Mouse (Mus musculus): ENCODE data around the gene Bpifa3. TPM values are rescaled to one million over a fixed set of nuclear protein-coding genes. Genes with fewer than 3 reads are reported as not detected.
"Not testable (repeated sequence)": the region's sequence is repeated elsewhere in the genome, so short reads cannot be mapped to it uniquely, and the experiment has no call there.

Gene Bpifa3
- polyA plus RNA-seq, 1 experiment from 2014 or later = not detected

GRCm38 (mm10) chr2:154183061-154183460, 52.9 kb downstream of the Bpifa3 start:
- not testable (repeated sequence) for H3K27ac ChIP-seq (replicated peaks); H3K36me3 ChIP-seq; H3K4me2 ChIP-seq; H3K9me3 ChIP-seq (replicated peaks); H3K4me1 ChIP-seq; ATAC-seq (ENCODE audit: low FRiP score); H3K27me3 ChIP-seq (replicated peaks); H3K4me3 ChIP-seq (replicated peaks); H3K9ac ChIP-seq (replicated peaks)
- 76% methylated on average over 4 of the region's 4 CpGs for WGBS

GRCm38 (mm10) chr2:154185319-154185718, 55.2 kb downstream of the Bpifa3 start:
- WGBS = 93% methylated on average over 6 of the region's 6 CpGs
- no peak overlapping the region for H3K27ac ChIP-seq (replicated peaks)
- no peak overlapping the region for H3K4me3 ChIP-seq (replicated peaks)
- no peaks in the 10 kb centered on the region for H3K36me3 ChIP-seq
- H3K27me3 ChIP-seq (replicated peaks) = no peaks in the 10 kb centered on the region
- no peak overlapping the region for H3K4me2 ChIP-seq
- no peaks in the 10 kb centered on the region for H3K9me3 ChIP-seq (replicated peaks)
- no peak for ATAC-seq (ENCODE audit: low FRiP score)
- no peaks in the 10 kb centered on the region for H3K4me1 ChIP-seq
- no peak overlapping the region for H3K9ac ChIP-seq (replicated peaks)

GRCm38 (mm10) chr2:154185748-154186147, 55.6 kb downstream of the Bpifa3 start:
- WGBS = 85% methylated on average over 3 of the region's 3 CpGs
- ATAC-seq (ENCODE audit: low FRiP score) = no peak

GRCm38 (mm10) chr2:154187468-154187867, 57.3 kb downstream of the Bpifa3 start:
- H3K4me3 ChIP-seq (replicated peaks) = no peak overlapping the region
- H3K27ac ChIP-seq (replicated peaks) = no peak overlapping the region
- no peak for ATAC-seq (ENCODE audit: low FRiP score)
- WGBS = 38% methylated on average over 5 of the region's 5 CpGs
- no peaks in the 10 kb centered on the region for H3K36me3 ChIP-seq
- H3K27me3 ChIP-seq (replicated peaks) = no peaks in the 10 kb centered on the region
- no peak overlapping the region for H3K9ac ChIP-seq (replicated peaks)
- H3K4me2 ChIP-seq = no peak overlapping the region
- no peaks in the 10 kb centered on the region for H3K4me1 ChIP-seq
- no peaks in the 10 kb centered on the region for H3K9me3 ChIP-seq (replicated peaks)

More at GRCm38 (mm10) chr2:154185748-154186147, 55.6 kb downstream of the Bpifa3 start:
- H3K27me3 ChIP-seq (replicated peaks) = no peaks in the 10 kb centered on the region
- no peaks in the 10 kb centered on the region for H3K36me3 ChIP-seq
- H3K4me2 ChIP-seq = no peak overlapping the region
- H3K9me3 ChIP-seq (replicated peaks) = no peaks in the 10 kb centered on the region
- H3K4me1 ChIP-seq = no peaks in the 10 kb centered on the region
- no peak overlapping the region for H3K27ac ChIP-seq (replicated peaks)
- H3K9ac ChIP-seq (replicated peaks) = no peak overlapping the region
- no peak overlapping the region for H3K4me3 ChIP-seq (replicated peaks)

Other genes with a start within 250 kb of the Bpifa3 start
- gene Bpifb6, start 229.9 kb upstream of the Bpifa3 start, polyA plus RNA-seq (2015; fragmentation: Nextera tagmentation; extraction: Ambion mirVana) = 0.12 TPM in 1 of 2 replicates, not detected in the other
- not detected in 2 replicates for gene Bpifb3, start 212.1 kb upstream of the Bpifa3 start, polyA plus RNA-seq (2015; fragmentation: Nextera tagmentation; extraction: Ambion mirVana)
- gene Bpifb4, start 192.1 kb upstream of the Bpifa3 start, polyA plus RNA-seq (2015; fragmentation: Nextera tagmentation; extraction: Ambion mirVana) = not detected in 2 replicates
- gene Bpifa6, start 155.4 kb upstream of the Bpifa3 start, polyA plus RNA-seq (2015; fragmentation: Nextera tagmentation; extraction: Ambion mirVana) = not detected in 2 replicates
- not detected in 2 replicates for gene Bpifa2, start 122.1 kb upstream of the Bpifa3 start, polyA plus RNA-seq (2015; fragmentation: Nextera tagmentation; extraction: Ambion mirVana)
- 51.3 TPM in 1 of 2 replicates, not detected in the other for gene Bpifa1, start 12.5 kb downstream of the Bpifa3 start, polyA plus RNA-seq (2015; fragmentation: Nextera tagmentation; extraction: Ambion mirVana)
- gene Bpifa5, start 32.3 kb downstream of the Bpifa3 start, polyA plus RNA-seq (2015; fragmentation: Nextera tagmentation; extraction: Ambion mirVana) = not detected in 2 replicates
- gene Bpifb1, start 60.5 kb downstream of the Bpifa3 start, polyA plus RNA-seq (2015; fragmentation: Nextera tagmentation; extraction: Ambion mirVana) = 0.24 TPM in 1 of 2 replicates, not detected in the other
- gene Bpifb5, start 93.4 kb downstream of the Bpifa3 start, polyA plus RNA-seq (2015; fragmentation: Nextera tagmentation; extraction: Ambion mirVana) = 0.27 and 0.32 TPM in 2 replicates
- not detected in 2 replicates for gene Bpifb9a, start 127.5 kb downstream of the Bpifa3 start, polyA plus RNA-seq (2015; fragmentation: Nextera tagmentation; extraction: Ambion mirVana)
- gene Bpifb9b, start 176.9 kb downstream of the Bpifa3 start, polyA plus RNA-seq (2015; fragmentation: Nextera tagmentation; extraction: Ambion mirVana) = not detected in 2 replicates
- 13.7 and 13.8 TPM in 2 replicates for gene Cdk5rap1, start 242.7 kb downstream of the Bpifa3 start, polyA plus RNA-seq (2015; fragmentation: Nextera tagmentation; extraction: Ambion mirVana)